Mouse (Mus musculus): ENCODE measurements at regions not wholly inside any gene's neighbourhood (a gene's known extent, or its start where the extent isn't known, plus 50 kb on each side); places are given as distances from the start of the nearest gene placed in this dataset.

DNA sequence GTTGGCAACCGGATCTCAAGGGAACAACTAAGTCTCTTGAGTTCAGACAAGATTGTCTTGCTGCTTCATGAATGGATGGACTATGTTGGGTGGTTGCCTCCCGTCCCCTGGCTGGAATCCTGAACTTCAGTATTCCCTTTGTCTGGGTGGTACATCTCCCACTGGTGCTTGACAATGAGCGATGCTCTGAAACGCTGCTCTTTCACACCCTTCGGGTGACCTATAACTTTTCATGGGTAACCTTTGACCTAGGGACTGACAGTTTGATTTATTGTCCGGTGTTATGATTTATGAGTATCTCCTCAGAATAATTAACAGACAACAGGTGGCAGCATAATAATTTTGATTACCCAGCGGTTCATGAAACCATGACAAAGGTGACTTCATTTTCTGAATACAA lies 478.3 kb downstream of the Nr2f2 start:
- DNase-seq (ENCODE audit: extremely low spot score in 1 of 2, low spot score in 1 of 2) = no peak

DNA sequence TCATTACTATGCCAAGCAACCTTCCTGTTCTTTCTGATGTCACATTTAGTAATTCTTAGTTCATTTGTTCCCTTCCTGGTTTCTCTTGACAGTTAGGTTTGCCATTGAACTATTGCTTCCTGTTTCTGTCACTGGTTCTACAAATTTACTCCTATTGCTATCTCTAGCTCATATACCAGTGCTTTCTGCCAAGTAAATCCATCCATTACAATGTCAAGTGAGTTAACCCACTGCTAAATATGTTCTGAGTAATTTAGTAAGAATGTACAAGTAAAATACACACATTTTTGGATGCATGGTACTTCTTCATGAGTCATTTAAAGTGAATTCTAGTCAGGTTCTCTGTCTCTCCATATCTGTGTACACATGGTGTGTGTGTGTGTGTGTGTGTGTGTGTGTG lies 489.5 kb downstream of the Nr2f2 start:
- DNase-seq (ENCODE audit: extremely low spot score in 1 of 2, low spot score in 1 of 2) = no peak

DNA sequence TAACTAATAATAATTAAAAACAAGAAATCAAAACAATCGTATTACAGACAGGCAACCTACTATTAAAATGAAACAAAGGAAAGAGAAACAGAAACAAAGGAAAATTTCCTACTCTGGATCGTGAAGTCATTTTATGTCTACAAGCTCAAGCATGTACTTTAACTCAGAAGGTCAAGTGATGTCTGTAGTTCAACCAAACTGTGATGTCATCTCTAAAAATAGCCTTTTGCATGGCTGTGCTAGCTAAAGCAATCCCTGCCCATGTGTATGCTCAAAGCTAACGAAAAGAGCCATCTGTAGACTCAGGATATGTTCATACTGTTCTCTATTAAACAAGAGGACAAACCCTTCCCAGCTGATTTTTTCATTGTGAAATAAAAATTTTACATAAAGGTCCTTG lies 500.7 kb downstream of the Nr2f2 start:
- DNase-seq (ENCODE audit: extremely low spot score in 1 of 2, low spot score in 1 of 2) = no peak

DNA sequence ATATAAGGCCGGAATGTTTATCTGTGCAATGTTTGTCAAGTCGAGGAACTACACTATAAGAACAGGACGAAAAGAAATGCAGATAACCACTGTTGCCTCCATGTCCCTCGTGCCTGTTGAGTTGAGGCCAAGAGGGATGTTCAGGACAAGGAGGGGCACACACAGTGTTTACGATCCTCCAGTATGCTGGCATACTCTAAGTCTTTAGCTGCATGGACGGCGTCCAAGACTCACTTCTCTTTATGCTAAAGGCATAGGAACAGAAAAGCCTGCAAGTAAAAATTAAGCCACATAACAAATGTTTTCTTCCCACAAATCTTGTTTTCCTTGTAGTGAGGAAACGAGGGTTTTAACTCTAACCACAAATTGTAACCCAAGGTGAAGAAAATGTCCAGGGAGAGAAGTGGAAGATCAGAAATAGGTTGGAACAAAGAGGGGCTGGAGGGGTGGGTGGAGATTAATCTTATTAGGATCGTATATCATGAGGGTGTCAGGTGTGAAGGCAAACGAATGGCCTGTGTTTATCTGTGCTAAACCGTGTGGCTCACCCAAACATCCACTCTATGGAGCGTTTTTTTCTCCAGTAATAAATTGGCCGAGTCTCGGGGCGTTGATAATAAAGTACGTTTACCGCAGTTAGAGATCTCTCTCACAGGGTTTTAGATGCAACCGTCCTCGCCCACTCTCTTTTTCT lies 521.8 kb downstream of the Nr2f2 start:
- peak in 1 of 2 experiments; percentile 1 for DNase-seq (ENCODE audit: extremely low spot score in 1 of 2, low spot score in 1 of 2)

DNA sequence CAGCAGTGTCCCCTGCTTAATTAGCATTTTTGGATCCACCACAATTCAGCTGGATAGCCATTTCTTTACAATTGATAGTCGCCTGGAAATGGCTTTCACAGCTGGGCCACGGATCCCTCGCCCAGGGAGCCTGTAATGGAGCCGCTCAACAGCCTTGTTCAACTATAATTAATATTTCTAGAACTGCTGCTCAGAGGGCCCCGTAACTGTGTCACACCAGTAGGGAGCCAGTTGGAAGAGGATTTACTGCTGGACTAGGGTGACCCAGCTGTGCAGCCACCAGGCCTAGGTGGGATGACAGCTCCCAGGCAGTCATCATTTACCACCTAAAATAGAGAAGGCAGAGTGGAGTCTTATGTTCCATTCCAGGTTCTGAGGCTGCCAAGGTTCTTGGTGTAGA lies 529.2 kb downstream of the Nr2f2 start:
- no peak for DNase-seq (ENCODE audit: extremely low spot score in 1 of 2, low spot score in 1 of 2)

DNA sequence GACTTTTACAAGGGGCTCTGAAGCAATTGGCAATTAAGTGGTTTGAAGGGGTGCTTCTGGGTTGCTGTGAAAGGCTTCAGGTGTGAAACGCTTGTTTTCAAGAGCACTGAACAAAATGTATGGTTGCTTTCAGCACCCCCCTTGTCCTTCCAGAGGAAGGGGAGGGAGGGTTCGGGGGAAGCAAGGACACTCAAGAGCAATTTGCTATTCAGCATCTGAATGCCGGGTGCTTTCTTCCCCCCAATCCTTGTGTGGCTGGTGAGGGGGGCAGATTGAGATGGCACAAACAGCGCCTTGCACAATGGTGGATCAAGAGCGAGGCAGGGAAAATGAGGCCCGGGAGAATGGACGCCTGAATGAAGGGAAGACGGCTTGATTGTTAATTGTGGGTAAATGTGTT lies 539.3 kb downstream of the Nr2f2 start:
- DNase-seq (ENCODE audit: extremely low spot score in 1 of 2, low spot score in 1 of 2) = no peak

DNA sequence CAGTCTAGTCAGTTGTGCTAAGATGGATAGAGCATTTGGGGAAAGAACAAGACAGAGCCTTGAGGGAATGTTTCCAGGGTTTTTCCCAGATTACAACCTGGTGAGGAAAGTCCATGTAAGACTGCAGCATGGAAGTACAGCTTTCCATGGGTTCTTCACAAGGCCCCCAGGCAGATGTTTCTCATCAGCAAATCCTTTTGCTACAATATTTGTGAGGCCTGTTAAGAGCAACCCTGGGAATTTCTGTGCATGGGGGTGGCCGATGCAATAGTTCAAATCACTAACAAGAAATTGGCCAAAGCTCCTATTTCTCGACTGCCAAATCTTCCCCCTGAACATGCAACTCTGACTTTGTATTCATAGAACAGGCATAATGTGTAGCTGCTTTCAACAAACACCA lies 546.0 kb downstream of the Nr2f2 start:
- no peak for DNase-seq (ENCODE audit: extremely low spot score in 1 of 2, low spot score in 1 of 2)

DNA sequence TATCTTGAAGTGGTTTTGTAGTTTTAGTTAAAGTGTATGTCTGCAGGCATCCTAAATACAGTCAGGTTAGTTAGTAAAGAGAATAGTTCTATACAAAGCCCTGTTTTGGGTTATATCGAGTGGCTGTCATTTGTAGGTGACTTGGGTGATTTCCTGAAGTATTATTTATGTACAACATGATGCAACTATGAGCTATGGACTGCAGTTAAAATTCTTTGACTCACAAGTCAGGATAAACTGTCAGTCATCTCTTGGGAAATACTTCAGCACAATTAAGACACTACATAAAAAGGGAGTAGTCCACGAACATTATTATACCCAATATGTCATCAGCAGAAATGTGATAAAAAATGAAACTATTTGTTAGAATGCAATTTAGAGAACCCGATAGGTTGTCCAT lies 554.2 kb downstream of the Nr2f2 start:
- DNase-seq (ENCODE audit: extremely low spot score in 1 of 2, low spot score in 1 of 2) = no peak

DNA sequence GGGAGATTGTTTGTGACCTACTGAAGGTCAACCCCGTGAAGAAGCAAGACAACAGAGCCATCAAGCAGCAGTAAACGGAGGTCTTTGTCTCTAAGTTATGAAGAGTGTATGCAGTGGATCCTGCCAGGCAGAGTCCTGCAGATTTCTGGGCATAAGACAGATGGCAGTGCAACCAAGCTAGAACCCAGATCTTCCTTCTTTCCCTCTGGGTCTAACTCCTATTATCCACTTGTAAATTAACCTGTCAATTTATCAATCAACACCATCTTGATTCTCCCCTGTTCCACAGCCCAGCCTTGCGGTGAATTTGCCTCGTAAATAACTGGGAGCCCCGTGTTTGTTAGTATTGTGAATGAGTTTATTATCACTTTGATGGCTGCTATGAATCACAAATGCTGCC lies 555.7 kb downstream of the Nr2f2 start:
- peak in 1 of 2 experiments; percentile 15 for DNase-seq (ENCODE audit: extremely low spot score in 1 of 2, low spot score in 1 of 2)

DNA sequence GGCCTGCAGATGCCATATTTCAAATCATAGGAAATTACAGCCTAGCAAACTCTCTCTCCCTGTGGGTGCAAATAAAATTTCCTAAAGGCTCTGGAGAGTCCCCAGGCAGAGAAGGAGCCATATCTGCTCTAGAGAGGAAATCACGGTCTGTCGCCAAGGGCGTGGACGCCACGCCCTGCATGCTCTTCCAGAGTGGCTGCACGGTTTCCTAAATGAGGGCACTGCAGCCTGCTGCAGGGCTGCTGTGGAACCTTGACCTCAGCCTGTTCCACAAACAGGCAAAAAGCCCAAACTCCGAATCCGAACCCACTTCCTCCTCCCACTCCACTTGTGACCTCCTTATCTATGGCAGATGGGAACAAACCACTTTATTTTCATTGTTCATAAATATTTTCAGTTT lies 559.3 kb downstream of the Nr2f2 start:
- DNase-seq (ENCODE audit: extremely low spot score in 1 of 2, low spot score in 1 of 2) = no peak

DNA sequence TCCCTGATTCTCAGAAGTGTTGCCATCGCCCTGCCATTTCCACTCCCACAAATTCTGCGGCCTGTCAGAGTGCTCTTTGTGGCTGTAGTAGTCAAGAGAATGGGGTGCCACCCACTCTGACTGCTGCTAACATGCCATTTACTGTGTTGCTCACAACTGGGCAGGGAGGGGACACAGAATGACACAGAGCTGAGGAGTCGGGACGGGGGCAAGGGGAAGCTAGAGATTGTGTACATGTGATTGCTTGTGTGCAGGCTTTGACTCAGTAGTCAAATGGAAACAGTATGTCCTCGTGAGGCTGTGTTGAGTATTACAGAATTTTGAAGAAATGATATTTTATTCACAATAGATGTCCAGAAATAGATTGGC lies 595.6 kb downstream of the Nr2f2 start:
- no peak for DNase-seq (ENCODE audit: extremely low spot score in 1 of 2, low spot score in 1 of 2)

DNA sequence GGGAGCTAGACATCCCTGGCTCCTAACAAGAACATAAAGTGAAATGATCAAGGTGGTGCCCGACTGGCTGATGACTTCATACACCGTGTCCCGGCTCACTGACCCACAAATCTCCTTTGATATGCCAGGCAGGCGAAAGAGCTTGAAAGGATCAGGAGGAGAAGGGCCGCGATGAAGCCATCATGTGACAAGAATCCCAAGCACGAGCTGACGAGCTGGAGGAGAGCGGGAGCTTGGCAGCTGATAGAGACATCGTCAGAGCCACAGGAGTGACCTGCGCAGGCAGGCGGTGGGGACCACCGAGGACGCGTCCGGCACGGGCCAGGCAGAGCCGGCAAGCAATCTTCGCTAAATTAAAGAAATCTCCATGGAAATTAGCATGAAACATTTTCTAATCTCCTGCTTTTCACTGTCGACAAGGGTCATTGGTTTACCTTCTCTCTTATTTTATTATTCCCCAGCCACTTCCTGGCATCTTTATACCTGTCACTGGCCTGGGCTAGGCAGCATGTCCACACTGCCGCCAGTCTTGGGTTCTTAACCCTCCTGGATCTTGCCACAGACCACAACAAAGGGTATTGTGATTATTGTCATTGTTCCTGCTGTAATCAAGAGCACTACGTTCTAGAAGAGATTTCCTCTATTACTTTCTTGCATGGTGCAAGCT lies 596.1 kb downstream of the Nr2f2 start:
- no peak for DNase-seq (ENCODE audit: extremely low spot score in 1 of 2, low spot score in 1 of 2)

DNA sequence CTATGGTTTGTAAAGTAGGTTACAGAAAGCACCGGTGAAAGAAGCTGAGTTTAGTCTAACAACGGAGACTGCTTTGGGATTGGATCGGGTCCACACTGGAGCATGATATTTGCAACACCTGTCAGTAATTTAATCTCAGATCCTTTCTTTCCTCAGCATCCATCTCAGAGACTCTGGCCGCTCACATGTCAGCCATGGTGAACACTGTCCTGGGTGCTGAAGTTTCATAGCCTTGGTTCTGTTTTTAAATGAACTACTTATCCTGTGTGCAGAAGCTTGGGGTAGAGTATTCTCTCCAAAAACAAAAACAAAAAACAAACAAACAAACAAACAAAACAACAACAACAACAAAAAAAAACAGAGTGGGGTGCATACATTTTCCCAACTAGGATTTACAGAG lies 600.1 kb downstream of the Nr2f2 start:
- DNase-seq (ENCODE audit: extremely low spot score in 1 of 2, low spot score in 1 of 2) = no peak

DNA sequence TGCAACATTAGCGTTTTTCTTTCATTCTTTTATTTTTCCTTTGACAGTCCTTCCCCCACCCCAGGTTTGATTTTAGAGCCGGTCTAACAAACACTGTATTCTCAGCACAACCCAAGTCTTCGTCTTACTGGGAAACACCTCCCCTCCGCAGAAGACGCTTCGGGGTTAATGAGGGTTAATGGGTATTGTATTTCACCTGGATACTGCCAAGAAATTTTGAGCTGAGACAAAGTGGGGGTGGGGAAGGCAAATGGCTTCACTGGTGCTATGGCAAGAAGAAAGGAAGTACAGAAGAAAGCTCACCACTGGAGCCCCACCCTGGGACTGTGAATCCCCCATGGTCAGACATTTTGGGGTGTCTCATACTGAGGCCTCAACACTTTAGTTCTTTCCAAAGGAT lies 626.0 kb downstream of the Nr2f2 start:
- DNase-seq (ENCODE audit: extremely low spot score in 1 of 2, low spot score in 1 of 2) = no peak

DNA sequence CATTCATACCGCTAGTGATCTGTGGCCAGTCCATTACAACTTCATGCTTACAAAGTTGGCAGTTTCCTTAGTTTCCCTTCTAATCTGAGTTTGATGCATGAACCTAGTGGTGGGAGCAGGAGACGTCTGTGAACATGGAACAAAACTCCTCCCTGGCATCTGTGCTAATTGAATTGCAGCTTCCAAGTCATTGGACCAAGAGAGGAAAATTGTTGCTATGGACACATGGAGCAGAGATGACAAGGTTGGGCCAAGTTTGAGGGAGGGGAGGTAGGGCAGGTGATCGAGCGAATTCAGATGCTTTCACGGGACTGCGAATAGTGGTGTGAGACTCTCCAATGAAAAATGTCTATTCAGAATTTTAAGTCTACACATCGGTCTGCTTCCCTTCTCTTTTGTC lies 627.5 kb downstream of the Nr2f2 start:
- no peak for DNase-seq (ENCODE audit: extremely low spot score in 1 of 2, low spot score in 1 of 2)

DNA sequence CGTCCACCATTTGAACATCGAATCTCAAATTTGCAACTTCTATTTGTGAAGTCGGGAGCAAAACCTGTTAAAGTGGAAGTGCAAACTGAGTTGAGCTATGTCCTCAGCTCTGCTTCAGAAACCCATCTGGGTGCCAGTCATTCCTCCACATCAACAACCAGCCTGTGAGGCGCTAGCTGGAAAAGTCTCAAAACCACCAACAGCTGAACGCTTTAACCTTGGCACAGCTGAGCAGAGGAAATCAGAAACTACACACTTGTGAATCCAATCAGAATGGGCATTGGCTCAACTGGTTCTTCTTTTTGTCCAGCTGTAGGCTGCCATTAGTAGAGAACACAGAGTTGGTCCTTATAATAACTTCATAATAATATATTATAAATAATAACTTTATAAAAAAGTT lies 651.5 kb downstream of the Nr2f2 start:
- no peak for DNase-seq (ENCODE audit: extremely low spot score in 1 of 2, low spot score in 1 of 2)

DNA sequence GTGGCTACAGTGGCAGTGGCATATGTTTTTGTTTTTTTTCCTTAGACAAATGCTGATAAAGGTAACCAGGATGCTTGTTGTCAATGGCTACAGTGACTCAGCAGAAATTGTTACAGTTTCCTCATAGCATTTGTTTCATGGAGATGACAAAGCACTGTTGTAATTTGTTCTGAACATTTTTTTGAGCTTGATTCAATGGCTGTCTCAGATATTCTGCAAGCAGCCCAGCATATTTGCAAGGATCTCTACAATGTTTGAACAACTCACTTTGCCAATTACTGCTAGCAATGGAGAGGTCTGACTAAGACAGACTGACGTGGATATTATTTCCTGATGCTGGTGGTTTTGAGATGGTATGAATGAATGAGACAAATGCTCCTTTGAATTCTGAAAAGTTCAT lies 696.3 kb downstream of the Nr2f2 start:
- no peak for DNase-seq (ENCODE audit: extremely low spot score in 1 of 2, low spot score in 1 of 2)

DNA sequence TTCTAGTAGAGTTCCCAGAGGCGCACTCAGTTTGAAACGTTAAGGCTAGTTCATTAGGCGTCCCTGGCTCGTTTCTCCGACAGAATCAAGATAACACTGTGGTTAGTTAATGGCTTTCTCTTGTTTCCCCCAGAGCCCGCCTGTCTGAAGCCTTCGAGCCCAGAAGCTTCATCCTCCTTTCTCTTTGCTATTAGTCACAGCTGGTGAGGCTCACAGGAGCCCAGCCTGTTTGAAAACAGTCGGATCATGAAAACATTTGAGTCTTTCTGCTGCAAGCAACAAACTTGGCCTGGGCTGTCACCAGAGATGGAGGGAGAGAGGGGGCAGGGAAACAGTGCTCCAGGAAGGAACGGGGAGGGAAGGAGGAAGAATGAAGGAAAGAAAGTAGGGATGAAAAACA lies 711.0 kb downstream of the Nr2f2 start:
- no peak for DNase-seq (ENCODE audit: extremely low spot score in 1 of 2, low spot score in 1 of 2)

DNA sequence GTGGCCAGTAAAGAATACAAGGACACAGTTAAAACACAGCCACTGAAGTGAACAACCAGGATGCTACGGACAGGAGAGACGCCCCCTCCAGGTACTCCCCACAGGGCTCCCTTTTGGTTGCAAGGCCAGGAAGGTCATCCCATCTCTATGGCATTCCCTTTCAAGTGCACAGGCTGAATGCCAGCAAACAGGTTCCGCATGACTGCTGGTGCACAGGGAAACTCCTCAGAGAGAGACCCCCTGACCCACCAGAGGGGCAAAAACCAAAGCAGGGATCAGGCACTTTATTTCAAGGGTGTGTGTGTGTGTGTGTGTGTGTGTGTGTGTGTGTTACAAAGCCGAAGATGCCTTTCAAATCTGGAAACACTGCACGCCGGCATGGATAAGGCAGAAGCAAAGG lies 721.1 kb downstream of the Nr2f2 start:
- no peak for DNase-seq (ENCODE audit: extremely low spot score in 1 of 2, low spot score in 1 of 2)

DNA sequence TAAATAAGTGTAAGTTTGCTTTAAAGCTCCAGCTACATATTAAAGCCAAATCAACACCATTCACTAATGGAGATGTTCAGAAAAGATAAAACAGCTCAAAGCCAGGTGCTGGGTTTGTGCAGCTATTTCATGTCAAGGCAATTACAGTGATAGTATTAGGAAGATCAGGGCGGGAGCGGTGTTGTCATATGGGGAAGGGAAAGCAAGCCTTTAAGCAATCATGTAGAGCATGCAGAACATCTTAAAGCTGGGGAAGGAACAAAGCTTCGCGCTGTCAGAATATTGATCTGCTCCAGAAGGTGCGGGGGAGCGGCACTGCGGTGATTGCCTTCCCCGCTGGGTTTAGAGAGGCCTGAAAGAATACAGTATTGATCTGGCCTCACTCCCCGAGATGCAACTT lies 724.9 kb downstream of the Nr2f2 start:
- DNase-seq (ENCODE audit: extremely low spot score in 1 of 2, low spot score in 1 of 2) = peak in 1 of 2 experiments; percentile 0

DNA sequence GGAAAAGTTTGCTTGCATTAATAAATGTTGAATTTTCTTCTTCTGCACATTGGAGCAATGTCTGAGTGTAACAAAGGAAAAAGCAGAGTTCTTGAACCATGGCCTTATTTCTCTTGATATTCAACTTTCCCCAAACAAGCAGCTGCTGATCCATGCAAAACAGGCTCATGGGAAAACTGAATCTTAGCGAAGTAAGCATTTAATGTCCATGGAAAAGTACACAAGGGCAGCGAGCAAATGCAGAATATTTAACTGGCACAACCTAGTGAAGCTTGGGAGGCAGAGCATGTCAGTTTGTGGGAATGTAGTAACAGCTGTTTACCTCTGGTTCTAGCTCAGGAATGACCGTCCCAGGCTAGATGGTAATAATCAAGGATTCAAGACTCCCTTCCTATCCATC lies 766.7 kb downstream of the Nr2f2 start:
- DNase-seq (ENCODE audit: extremely low spot score in 1 of 2, low spot score in 1 of 2) = no peak

DNA sequence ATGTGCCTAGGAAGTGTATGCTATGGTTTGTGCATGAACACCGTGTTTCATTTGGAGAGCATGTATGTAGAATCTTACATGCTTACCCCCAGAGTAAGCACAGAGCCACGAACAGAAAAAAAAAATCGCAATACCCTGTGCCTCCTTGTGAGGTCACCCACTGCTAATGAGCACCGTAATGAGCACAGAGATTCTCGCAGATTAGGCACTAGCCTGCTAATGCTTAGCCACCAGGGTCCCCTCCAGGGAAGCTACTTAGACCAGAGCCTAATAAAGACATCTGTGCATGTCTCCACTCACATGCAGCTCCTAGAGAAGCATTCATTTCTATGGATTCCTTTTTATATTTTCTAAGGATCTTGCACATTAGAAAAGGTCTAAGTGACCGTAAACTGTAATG lies 780.8 kb downstream of the Nr2f2 start:
- no peak for DNase-seq (ENCODE audit: extremely low spot score in 1 of 2, low spot score in 1 of 2)

DNA sequence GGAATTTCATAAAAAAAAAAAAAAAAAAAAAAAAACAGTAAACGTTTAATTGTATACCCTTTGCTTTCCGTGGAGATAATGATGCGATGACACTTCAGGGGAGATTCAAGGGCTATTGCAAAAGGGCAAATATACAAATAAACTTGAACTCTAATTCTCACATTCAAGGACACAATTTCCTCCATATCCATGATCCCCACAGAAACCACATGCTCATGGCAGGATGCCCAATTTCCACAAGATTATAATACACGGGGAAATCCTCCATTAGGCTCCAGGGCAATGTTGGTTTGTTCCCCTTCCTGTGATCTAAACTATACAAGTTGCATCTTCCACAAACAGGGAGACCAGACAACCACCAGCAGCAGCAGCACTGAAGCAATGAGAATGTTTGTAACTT lies 781.4 kb downstream of the Nr2f2 start:
- no peak for DNase-seq (ENCODE audit: extremely low spot score in 1 of 2, low spot score in 1 of 2)
